Mouse (Mus musculus) monocyte, adult 5-6 weeks (primary cell): ENCODE data around the gene Ctps. TPM values are rescaled to one million over a fixed set of nuclear protein-coding genes. Genes with fewer than 3 reads are reported as not detected.
"Not testable (repeated sequence)": the region's sequence is repeated elsewhere in the genome, so short reads cannot be mapped to it uniquely, and the experiment has no call there.

Experiments
- ATAC-seq: fragments of 153-309, 156-312 bp; replicated peaks from 2 replicates; pipeline ENCODE4 v1.8.0; 2017; ENCODE audit warnings: mild to moderate bottlenecking; ENCODE audit not compliant: low TSS enrichment, insufficient number of reproducible peaks, severe bottlenecking, poor library complexity, low FRiP score
- total RNA-seq: library from RNA; stranded (forward); fragments of 200-1000, 200-491, 200-594 nt; gene quantifications from 3 replicates; pipeline ENCODE4 v1.2.3, GENCODE M21; 2017

Ctps gene
- 2.9 to 8.2 TPM (median 6.6 TPM) in 3 replicates for total RNA-seq

DNA sequence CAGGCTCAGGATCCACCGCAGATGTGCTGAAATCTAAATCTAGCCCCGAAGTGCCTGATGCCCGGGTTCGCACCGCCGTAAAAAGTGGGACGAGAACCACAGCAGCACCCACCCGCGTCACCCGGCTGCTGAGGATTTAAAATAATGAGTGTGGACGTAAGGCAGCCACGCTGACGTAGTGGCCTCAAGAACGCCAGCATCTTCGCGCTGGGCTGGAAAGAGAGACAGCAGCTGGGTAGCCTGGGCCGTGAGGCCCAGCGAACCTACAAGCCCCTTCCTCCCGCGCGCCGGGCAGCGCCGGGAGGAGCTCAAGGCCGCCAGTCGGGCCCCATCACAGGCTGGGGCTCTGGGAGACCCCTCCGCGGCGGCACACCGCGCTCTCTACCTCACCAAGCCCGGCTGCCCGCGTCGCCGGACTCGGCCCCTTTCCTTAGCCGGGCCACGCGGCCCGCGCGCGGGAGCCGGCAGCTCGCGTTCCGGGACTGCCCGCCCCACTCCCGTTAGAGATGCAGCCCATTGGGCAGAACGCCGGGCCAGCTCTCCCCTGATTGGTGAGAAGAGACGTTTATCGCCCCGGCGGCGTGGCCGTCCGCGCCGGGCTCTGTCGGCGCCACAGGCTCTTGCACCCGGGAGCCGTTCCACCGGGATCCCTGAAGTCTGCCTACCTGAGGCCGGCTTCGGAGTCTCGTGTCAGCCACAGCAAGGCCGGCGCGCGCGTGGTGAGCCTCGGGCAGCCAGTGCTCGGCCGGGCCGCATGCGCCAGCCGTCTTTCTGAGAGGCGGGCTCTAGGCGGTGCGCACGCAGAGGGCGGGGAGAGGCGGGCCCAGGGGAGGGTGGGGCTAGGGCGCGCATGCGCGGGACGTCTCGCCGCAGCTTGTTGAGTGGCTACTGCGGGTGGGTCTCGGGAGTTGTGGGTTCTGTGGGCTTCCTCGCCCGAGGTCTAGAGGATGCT lies at the start of gene Ctps:
Gene Ctps (minus strand): TSS at position 791 of the 952 bp plus-strand sequence.
- peak; percentile 91 for ATAC-seq

DNA sequence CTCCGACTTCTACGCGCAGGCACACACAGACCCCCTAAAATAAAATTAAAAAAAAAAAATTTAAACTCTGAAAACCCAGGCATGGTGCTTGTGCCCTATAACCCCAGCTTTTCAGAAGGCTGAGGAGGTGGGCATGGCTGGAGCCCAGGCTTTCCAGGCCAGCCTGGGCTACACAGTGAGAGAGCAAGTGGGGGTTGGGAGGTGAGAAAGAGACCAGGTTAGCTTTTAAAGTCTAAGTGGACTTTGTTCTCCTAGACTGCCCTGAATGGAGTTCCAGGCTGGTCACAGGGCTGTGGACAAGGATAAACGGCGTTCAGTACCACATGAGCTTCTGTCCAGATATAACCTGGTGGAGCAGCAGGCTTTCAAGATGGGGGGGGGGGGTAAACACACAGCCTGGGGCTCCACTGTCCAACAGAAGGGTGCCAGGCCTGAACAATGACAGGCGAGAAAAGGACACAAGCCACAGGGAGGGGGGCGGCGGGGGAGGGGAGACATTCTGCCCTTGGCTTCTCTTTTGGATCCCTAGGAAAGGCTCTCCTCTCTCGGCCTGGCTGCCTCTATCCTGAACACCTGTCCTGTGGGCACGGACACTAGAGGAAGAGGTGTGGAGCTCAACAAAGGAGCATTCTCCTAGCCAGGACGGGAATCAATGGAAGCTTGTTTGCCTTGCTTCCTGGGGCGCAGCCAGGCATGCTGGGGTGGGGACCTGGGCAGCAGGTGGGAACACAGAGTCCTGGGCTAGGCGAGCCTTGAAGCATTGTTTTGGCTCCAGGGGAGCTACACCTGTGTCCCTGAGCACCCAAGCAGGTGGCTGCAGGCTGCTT lies 46.3 kb upstream of the Ctps start:
- ATAC-seq: no peak

DNA sequence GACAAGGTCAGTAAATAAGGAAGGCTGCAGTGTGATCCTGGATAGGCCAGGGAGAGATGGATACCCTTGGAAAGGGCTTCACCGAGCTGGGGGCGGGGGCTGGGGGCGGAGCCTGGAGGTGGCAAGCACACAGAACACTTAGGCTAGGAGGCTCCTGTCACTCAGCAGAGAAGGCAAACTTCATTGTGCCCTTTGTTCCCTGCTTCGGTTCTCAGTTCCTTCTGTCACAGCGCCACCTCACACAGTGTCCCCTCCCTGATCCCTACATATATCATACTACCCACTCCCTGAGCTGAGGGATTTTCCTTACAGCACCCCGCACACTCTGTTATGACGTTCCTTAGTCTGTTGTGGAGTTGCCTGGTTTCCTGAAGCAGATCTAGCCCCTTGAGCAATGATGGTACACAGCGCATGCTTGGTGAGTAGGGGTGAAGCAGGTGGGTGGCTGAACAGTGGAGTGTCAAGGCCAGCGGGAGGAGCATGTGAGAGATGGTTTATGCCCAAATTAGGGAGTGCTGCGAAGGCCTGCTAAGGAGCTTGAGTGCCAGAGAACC lies 45.5 kb upstream of the Ctps start:
- no peak for ATAC-seq

DNA sequence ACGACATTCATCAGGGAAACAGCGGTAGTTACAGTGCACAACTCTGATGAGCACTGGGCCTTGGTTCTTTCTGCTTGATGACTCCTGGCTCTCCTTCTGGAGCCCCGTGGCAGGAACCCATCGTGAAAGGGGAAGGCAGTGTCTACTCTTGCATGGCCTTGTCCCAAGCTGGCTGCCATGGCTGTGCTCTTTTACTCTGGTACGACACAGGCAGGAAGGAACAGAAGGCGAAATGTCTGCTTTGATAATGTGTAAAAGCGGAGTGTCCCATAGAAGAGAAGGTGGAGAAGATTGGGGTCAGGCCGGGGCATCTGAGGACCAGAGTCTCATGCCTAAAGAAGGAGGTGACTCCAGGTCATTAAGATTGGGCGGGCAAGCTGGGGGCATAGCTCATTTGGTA lies 44.6 kb upstream of the Ctps start:
- no peak for ATAC-seq

DNA sequence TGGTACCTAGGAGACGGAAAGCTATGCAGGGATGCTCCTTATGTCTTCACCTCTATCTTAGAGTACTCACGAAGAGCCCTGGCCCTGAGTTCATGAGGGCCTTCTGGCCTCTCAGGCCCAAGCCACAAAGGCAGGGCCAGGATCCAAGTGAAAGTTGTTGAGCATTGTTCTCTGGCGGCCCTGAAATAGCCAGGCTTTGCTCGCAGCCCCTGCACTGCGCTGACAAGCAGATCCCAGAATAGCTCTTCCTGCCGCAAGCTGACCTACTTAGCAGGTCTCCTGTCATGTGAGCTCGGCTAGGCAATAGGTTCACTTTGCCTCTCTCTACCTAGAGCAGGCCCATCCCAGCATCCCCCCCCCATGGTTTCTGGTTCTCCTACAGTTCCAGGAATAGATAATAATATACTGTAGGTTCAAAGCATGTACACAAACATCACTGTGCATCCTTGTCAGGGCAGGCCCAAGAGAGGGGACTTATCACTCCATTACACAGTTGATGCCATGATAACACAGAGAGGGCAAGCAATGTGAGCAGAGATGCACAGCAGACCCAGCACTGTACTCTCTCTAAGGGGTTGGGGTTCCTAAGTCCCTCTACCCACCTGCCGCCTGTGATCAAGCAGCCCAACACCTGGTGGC lies 43.7 kb upstream of the Ctps start:
- ATAC-seq: no peak

DNA sequence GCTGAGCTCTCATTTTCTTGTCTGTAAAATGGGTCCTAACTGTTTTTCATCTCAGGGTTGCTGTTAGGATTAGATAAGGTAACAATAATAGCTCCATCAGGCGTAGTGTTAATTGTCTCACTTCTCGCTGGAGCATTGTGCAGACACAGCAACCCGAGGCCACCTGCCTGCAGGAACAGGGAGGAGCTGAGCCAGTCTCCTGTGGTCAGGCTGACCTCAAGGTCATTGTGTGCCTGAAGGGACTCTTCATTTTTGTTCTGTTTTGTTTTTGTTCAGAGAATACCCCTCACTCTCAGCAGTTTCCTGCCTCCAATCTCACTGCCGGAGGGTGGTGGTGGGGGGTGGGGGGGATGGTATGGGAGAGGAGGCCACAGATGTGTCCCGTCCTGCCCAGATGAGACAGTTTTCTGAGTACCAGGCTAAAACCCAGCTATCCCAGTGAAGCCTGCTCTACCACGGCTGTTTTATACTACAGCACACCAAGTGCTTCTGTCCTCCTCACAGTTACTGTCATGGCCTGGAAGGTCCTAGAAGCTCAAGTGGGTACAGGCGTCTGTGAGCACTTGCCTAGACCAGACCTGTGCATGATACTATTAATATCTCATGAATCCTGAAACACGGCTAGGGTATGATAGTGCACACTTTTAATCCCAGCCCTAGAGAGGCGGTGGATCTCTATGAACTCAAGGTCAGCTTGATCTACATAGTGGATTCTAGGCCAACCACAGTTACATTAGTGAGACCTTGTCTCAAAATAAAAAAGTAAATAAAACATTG lies 42.4 kb upstream of the Ctps start:
- no peak for ATAC-seq

DNA sequence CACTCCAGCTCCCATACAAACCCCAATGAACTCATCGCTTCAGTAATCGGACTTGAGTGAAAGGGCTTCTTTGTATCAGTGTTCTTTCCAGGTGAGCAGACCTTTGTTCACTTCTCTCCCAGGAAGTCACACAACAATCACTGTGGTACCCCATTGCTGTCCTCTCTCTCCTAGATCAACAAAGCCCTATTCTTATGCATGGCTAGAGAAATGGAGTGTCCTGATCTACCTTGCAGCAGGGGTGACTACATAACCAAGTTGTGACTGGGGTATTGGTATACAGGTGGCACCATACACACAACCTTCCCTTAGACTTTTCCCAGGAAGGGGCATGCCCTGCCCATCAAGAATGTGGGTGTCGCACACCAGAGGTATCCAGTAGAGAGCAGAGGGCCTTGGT lies 40.9 kb upstream of the Ctps start:
- ATAC-seq: no peak

DNA sequence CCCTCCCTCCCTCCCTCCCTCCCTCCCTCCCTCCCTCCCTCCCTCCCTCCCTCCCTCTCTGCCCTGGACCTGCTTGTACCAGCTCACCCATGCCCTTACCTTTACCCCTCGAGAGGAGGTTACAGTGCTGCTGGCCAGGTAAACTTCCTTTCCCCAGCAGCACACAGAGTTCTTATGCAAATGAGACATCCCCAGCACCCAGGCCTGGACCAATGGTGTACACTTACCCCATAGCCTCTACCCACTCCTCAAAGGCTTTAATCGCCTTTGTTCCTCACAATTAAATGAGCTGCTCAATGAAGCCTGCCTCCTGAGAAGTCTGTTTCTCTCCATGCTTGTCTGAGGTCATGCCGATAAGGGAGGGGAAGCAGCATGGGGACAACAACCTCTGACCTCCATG lies 36.9 kb upstream of the Ctps start:
- no peak for ATAC-seq

DNA sequence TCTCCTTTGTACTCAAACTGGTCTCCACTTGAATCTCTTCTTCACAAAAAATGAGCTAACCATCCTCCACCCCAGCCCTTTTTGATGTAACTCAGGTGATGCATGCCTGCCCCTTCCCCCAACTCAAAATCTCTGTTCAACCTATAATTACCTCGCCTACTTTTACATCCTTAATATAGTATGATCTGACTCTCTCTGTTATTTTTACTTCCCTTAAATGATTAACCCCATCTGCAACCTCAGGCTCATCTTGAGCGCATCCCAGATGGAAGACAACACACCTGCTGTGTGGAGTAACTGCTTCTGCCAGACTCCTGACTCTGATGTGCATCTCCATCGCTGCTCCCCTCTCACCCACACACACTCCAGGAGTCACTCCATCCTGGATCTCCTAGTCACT lies 32.6 kb upstream of the Ctps start:
- no peak for ATAC-seq

DNA sequence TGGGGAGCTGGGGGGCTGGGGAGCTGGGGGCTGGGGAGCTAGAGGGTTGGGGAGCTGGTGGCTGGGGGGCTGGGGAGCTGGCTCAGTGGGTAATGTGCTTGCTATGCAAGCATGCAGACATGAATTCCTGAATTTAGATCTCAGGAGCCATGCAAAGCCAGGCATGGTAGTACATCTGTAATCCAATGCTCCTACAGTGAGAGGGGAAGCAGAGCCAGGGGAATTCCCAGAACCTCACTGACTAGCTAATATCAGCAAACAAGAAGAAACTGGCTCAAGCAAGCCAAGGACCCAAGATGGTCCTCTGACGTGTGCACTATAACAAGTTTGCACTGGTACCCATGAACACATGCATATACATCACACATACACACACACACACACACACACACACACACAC lies 31.7 kb upstream of the Ctps start:
- no peak for ATAC-seq

DNA sequence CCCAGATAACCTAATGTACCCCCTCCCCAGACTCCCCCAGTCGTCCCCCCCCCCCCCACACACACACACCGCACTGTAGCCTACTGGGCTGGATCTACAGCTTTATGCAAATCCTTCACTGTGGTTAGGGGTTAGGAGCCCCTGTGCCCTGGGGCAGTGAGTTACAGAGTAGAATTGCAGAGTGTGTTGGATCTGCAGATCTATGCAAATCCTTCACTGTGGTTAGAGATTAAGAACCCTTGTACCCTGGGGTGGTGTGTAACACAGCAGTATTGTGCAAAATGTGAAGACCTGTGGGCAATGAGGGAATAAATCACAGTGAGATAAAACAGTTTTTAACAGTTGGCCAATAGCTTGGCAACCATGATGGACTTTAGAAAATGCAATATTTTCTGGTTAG lies 28.8 kb upstream of the Ctps start:
- ATAC-seq: no peak

DNA sequence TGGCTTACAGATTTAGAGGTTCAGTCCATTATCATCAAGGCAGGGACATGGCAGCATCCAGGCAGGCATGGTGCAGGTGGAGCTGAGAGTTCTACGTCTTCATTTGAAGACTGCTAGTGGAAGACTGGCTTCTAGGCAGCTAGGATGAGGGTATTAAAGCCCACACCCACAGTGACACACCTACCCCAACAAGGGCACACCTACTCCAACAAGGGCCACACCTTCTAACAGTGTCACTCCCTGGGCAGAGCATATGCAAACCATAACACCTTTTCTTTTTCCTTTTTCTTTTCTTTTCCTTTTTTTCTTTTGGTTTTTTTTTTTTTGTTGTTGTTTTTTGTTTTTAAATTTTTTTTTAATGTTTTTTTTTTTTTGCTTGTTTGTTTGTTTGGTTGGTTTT lies 26.1 kb upstream of the Ctps start:
- ATAC-seq: not testable (repeated sequence)

DNA sequence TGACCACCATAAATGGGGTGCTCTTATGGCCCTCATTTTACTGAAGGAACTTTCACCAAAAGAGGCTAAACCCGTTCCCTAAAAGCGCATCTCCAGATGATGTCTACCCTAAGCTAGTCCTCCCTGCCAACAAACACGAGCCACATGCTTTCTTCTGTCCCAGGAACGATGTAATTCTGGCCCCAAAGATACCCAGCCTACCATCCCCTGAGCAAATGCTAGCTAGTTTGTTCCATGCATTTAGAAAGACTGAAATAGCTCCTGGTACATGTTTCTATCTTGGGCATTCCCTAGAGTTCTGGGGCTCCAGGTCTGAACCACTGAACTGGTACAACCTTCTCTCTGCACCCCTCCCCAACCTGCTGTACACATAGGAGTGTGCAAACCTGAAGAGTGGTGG lies 20.9 kb upstream of the Ctps start:
- ATAC-seq: no peak

DNA sequence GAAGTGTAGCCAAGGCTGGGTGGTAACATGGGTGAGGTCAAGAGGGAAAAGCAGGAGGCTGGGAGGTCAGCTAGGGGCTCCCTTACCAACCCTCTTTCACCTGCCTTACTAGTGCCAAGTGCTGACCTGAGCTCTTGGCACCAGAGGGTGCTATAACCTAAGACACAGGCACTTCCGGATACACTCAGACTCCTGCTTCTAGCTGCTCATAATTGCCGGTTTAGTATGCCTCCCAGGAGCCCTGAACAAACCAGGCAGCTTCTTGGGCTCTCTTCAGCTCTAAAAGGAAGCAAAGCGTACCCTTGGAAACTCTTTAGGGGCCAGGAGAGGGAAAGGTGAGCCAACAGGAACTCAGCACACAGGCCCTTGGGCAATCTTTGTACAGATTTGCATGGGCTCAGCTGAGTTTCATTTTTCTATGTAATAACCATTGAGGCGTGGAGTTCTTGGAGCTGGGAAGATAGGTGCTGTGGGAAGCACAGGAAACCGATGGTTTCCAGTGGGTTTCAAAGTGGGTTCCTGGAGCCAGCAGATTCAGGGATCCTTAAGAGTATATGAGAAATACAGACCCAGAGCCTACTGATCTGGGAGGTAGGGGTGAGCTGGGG lies 19.8 kb upstream of the Ctps start:
- ATAC-seq: peak; percentile 86

DNA sequence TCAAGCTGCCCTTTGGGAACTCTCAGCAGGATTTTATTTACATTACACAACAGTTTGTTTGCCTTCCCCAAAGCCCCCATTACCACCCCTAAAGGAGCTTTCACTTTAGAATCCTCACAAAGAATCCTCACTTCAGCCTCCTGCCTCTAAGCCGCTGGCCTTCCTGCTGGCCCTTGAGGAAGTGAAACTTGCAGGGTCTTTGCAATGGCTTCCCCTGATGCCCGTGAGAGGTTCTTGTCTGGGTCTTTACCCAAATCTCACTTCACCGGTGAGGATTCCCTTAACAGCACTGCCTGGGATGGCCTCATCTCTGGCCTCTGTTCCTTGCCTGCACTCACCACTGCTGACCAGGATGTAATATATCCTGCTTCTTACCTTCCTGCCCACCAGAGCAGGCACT lies 19.0 kb upstream of the Ctps start:
- ATAC-seq: no peak

DNA sequence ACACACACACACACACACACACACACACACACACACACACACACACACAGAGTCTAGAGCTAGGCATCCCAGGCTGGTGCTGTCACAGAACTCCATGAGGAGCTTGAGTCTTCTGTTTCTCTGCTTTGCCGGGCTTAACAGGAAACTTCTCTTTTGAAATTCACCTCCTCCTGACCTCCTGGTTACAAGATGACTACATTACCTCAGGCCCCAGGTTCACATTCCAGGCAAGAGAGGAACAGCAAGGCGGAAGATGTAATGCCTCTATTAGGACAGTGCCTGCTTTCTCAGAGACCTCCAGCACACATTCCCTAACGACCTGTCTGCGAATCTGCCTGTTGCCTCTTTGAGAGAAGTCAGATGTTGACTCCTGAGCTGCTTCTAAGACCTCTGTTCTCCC lies 18.4 kb upstream of the Ctps start, which contains the start of gene Gm8439:
Gene Gm8439 (plus strand): TSS at position 301 of the 400 bp plus-strand sequence.
- ATAC-seq: no peak

DNA sequence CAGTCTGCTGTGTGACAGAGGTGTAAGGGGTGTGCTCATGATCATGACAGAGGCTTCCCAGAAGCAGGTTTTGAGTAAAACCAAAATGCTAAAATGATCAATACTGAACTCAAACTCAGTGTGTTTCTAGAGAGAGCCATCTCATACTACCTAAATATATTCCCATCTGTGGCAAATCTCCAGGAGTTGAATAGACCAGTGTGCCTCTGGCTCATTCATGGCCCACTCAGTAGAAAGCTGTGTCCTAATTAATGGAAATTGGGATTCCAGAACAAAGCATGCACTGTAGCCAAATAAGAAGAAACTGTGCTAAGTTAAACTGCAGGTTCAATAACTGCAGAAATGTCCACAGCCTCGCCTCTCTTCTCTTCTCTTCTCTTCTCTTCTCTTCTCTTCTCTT lies 16.9 kb upstream of the Ctps start:
- no peak for ATAC-seq

DNA sequence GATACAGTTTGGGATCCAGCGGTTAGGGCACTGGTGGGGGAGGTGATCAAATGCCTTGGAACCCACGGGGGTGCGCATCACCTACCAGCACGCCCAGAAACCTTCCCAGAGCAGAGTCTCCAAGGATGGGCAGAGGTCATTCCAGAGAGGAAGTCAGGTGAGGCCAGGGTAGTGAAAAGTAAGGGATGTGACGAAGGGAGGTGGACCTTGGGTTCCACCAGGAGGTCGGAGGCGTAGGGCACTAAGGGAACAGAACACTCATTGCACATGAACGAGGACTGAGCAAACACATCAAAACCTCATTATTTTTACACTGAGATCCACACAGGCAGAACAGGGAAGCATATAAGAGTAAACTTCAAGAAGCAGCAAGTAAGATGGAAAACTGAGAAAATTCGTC lies 11.6 kb upstream of the Ctps start:
- no peak for ATAC-seq
